Mouse (Mus musculus) midbrain, embryonic 15.5 days (tissue): Measurements from ENCODE around the gene Atp6v0e2. TPM values are rescaled to one million over a fixed set of nuclear protein-coding genes. Genes with fewer than 3 reads are reported as not detected.

Source experiments
- ATAC-seq: fragments of 200-750 bp; cut with Nextera tagmentation; replicated peaks from 2 replicates; pipeline ENCODE4 v1.8.0; 2017; ENCODE audit warnings: moderate TSS enrichment
- H3K27ac ChIP-seq: fragments of 300-500 bp; sonication (generic); 2 replicates; pipeline ENCODE4 v1.5.1; 2015; ENCODE audit warnings: mild to moderate bottlenecking, inconsistent platforms
- H3K27me3 ChIP-seq: fragments of 300-500 bp; sonication (generic); replicated peaks from 2 replicates; pipeline ENCODE4 v1.6.1; 2015; ENCODE audit warnings: inconsistent platforms
- H3K36me3 ChIP-seq: fragments of 300-500 bp; sonication (generic); replicated peaks from 2 replicates; pipeline ENCODE4 v1.6.1; 2015; ENCODE audit warnings: inconsistent platforms
- H3K4me1 ChIP-seq: fragments of 300-500 bp; sonication (generic); 2 replicates; pipeline ENCODE4 v1.6.1; 2015; ENCODE audit warnings: inconsistent platforms
- H3K4me2 ChIP-seq: fragments of 300-500 bp; sonication (generic); 2 replicates; pipeline ENCODE4 v1.6.1; 2015; ENCODE audit warnings: inconsistent platforms, mild to moderate bottlenecking, moderate library complexity
- H3K4me3 ChIP-seq: fragments of 300-500 bp; sonication (generic); 2 replicates; pipeline ENCODE4 v1.5.1; 2015; ENCODE audit warnings: mild to moderate bottlenecking, inconsistent platforms
- H3K9ac ChIP-seq: fragments of 300-500 bp; sonication (generic); 2 replicates; pipeline ENCODE4 v1.6.1; 2015; ENCODE audit warnings: mild to moderate bottlenecking, inconsistent platforms
- H3K9me3 ChIP-seq: fragments of 300-500 bp; sonication (generic); 2 replicates; pipeline ENCODE4 v1.6.1; 2016; ENCODE audit warnings: inconsistent platforms
- WGBS: fragments of 180-500 bp; shearing (Covaris S2); methylation state at CpG from one replicate; pipeline ENCODE4 v1.1.7; 2015; ENCODE audit warnings: mixed read lengths; 5-methylcytosine and 5-hydroxymethylcytosine counted together
- polyA plus RNA-seq: library from polyadenylated mRNA; unstranded; fragments of >200 nt; fragmentation: Nextera tagmentation; extraction: Ambion mirVana; gene quantifications from 2 replicates; pipeline ENCODE4 v1.2.1, GENCODE M21; 2015

The Atp6v0e2 gene
- polyA plus RNA-seq, 1 experiment from 2014 or later, result 292 TPM

DNA sequence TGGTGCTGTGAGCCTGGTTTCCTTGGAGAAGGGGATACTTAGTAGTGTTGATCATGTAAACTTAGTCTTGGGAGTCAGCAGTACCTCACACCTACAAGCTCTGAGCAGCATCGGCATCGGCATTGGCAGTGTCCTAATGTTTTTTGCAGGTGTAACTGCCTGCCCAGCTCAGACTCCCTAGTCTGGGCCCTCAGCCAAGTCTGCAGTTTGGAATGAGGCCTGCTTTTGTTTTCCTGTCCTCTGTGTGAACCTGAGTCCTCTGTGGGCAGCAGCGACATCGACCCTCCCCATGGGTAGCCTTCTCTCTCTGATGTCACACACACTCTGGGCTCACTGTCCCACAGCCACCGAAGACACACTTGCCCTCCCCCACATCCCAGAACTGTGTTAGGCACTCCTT, 28.9 kb downstream of the Atp6v0e2 start:
- H3K27ac ChIP-seq, result no peak overlapping the region
- ATAC-seq, result no peak; the same call in 1 of the 2 replicates
- 0 out of 2 replicates have a peak, but pooled peaks cover 17% of the 10 kb centered on the region for H3K36me3 ChIP-seq
- H3K27me3 ChIP-seq, result no peaks in the 10 kb centered on the region
- H3K9ac ChIP-seq, result no peak overlapping the region
- H3K4me1 ChIP-seq, result no peaks in the 10 kb centered on the region
- WGBS, result 64% methylated on average over 5 of the region's 5 CpGs
- H3K9me3 ChIP-seq, result no peaks in the 10 kb centered on the region
- no peak overlapping the region for H3K4me3 ChIP-seq
- H3K4me2 ChIP-seq, result no peak overlapping the region

DNA sequence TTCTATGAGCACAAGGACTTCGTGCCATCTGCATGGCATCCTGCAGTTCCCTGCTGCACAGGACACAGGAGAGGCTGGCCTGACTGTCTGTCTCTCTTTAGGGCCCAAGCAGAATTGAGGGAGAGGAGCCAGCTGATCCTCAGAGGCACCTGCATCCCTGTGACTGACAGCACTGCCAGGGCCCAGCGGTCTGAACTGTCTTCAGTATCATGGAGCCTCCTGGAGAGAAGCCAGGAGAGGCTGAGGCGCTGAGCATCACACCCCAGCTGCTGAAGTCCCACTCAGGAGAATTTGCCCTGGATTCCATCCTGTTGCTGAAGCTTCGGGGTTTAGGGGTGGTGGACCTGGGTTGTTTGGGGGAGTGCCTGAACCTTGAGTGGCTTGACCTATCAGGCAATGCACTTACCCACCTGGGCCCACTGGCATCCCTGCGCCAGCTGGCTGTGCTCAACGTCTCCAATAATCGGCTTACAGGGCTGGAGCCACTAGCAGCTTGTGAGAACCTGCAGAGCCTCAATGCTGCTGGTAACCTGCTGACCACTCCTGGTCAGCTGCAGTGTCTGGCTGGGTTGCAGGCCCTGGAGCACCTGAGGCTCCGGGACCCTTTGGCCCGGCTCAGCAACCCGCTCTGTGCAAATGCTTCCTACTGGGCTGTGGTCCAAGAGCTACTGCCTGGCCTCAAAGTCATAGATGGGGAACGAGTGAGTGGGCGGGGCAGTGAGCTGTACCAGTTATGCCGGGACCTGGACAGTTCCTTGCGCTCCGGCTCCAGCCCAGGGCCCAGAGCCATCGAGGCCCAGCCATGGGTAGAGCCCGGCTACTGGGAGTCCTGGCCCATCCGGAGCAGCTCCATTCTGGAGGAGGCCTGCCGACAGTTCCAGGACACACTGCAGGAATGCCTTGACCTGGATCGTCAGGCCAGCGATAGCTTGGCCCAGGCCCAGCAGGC, 30.9 kb downstream of the Atp6v0e2 start:
- Histone ChIP-seq H3K27me3 (no peaks in the 10 kb centered on the region), H3K27ac (no peak overlapping the region), H3K4me1 (no peaks in the 10 kb centered on the region), H3K36me3 (0 out of 2 replicates have a peak, but pooled peaks cover 17% of the 10 kb centered on the region), H3K4me2 (no peak overlapping the region), H3K4me3 (no peak overlapping the region), H3K9me3 (no peaks in the 10 kb centered on the region), H3K9ac (no peak overlapping the region)
- ATAC-seq, result 0 out of 2 replicates have a peak, but pooled peaks have one; percentile 37
- 84% methylated on average over 21 of the region's 21 CpGs for WGBS

DNA sequence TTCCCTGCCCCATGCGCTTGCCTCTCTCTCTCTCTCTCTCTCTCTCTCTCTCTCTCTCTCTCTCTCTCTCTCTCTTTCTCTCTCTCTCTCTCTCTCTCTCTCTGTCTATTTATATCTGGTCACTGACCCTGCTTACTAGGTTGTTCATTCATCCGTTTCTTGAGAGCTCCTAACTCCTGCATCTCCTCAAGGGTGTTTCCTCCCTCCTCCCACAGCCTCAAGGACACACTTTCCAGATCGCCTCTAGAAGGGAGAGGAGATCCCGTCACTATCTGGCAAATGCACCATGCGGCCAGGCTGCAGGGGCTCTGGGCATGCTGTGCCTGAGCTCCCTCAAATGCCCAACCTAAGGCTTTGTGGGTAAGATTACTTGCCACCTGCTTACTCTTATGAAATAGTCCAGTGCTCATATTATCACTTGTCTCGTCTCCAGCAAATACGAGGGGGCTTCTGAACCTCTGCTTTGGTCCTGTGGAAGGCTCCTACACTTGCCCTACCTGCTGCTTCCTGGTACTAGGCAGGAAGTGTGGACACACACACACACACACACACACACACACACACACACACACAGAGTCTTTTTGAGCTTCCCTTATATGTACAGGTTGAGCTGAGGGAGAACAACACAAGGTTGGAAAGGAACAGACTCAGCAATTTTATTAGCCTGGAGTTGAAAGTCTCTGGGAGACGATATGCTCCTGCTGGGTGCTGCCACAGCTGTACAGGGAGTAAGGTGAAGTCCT, 31.8 kb downstream of the Atp6v0e2 start:
- Histone ChIP-seq H3K27me3 (no peaks in the 10 kb centered on the region), H3K36me3 (0 out of 2 replicates have a peak, but pooled peaks cover 17% of the 10 kb centered on the region), H3K4me3 (no peak overlapping the region), H3K9ac (no peak overlapping the region), H3K9me3 (no peaks in the 10 kb centered on the region), H3K4me1 (no peaks in the 10 kb centered on the region), H3K27ac (no peak overlapping the region), H3K4me2 (no peak overlapping the region)
- no peak for ATAC-seq
- 87% methylated on average over 8 of the region's 8 CpGs for WGBS

DNA sequence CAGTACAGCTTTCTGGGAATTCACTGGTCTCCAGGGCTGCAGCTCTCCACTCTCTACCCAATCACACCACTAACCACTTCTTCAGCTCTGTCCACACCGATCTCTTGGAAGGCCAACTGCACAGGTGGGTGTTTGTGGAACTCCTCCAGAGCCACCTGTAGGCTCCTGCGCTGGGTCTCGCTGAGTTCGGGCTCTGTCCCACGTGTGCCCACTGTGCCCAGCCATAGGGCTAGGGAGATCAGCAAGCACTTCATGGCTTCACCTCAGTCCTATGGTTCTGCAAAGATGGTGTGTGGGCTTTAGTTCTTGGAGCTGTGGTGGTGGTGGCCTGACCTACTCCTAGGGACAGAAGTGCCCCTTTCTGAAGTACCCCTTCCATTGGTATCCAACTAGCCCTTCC, 34.6 kb downstream of the Atp6v0e2 start:
- Histone ChIP-seq H3K36me3 (0 out of 2 replicates have a peak, but pooled peaks cover 8% of the 10 kb centered on the region), H3K27ac (no peak overlapping the region), H3K4me3 (no peak overlapping the region), H3K4me2 (no peak overlapping the region), H3K4me1 (no peaks in the 10 kb centered on the region), H3K9me3 (no peaks in the 10 kb centered on the region), H3K9ac (no peak overlapping the region), H3K27me3 (no peaks in the 10 kb centered on the region)
- no peak for ATAC-seq
- 91% methylated on average over 5 of the region's 5 CpGs for WGBS

DNA sequence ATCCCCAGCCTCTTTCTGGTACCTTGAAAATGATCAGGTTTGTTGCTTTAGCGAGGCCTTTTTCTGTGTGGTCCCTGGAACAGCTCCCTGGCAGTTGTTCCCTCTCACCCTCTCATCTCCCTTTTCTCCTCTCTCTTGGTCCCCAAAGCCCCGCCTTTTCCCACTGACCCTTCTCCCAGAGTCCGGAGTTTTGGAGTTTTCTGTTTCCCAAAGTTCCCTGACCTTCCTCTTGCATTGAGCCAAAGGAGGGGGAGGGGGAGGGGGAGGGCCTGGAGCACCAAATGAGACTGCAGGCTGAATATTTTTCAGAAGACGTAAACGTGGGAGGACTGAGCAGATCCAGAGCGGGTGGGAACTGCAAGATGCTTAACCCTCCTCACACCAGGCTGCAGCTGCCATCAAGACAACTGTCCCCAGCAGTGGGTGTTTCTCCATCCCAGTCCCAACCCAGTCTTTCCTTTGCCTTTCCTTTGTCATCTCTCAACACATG, 35.2 kb downstream of the Atp6v0e2 start, which contains the start of gene Rarres2:
Gene Rarres2, minus strand, starts transcription at position 218 of the 490 bp plus-strand sequence.
- Histone ChIP-seq H3K4me2 (no peak within 1 kb of the TSS), H3K36me3 (0 out of 2 replicates have a peak, but pooled peaks cover 8% of the 10 kb centered on the region), H3K9me3 (no peaks in the 10 kb centered on the region), H3K9ac (no peak within 1 kb of the TSS), H3K4me3 (no peak within 1 kb of the TSS), H3K27ac (no peak within 1 kb of the TSS), H3K27me3 (no peaks in the 10 kb centered on the region), H3K4me1 (no peaks in the 10 kb centered on the region)
- ATAC-seq, result no peak
- WGBS, result 40% methylated on average over 6 of the region's 6 CpGs

DNA sequence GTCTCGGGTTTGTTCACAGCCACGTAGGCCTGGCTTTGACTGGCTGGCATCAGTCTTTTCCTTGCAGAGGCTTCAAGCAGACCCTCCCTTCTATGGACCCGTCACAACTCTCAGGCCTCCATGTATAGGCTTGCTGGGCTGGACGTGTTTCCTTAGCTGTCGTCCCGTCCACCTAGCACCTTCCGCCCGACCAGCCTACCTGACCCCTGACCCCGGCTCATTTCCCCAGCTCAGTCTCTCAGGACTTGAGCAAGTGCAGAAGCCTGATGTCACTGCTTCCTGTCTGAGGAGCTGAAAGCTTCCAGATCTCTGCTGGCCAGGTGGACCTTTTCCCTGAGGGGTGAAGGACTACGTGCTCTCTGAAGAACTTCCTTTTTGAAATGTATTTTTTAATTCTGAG, 35.9 kb downstream of the Atp6v0e2 start:
- no peak for ATAC-seq
- H3K9ac ChIP-seq, result no peak overlapping the region
- H3K9me3 ChIP-seq, result no peaks in the 10 kb centered on the region
- no peaks in the 10 kb centered on the region for H3K4me1 ChIP-seq
- no peak overlapping the region for H3K27ac ChIP-seq
- H3K27me3 ChIP-seq, result no peaks in the 10 kb centered on the region
- no peak overlapping the region for H3K4me3 ChIP-seq
- H3K36me3 ChIP-seq, result 0 out of 2 replicates have a peak, but pooled peaks cover 8% of the 10 kb centered on the region
- H3K4me2 ChIP-seq, result no peak overlapping the region
- 78% methylated on average over 10 of the region's 10 CpGs for WGBS

DNA sequence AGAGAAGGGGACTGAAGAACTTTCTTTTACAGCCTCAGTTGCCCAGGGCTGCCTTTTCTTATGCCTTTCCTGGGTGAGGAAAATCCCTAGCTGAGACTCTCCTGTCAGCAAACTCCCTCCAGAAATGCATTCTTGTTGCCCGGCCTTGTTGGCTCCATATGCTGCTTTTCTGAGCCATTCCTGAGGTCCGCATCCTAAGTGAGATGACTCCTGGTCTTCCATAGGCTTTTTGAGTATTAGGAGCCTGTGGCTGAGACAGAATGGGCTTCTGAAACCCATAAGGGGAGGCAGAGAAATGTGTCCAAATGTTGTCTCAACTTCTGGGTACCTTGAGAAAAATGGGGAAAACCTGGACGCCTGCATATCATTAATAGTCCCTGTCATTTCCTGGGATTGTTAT, 36.6 kb downstream of the Atp6v0e2 start:
- no peak overlapping the region for H3K9ac ChIP-seq
- H3K4me2 ChIP-seq, result no peak overlapping the region
- H3K4me1 ChIP-seq, result no peaks in the 10 kb centered on the region
- no peak for ATAC-seq
- H3K9me3 ChIP-seq, result no peaks in the 10 kb centered on the region
- no peak overlapping the region for H3K4me3 ChIP-seq
- no peak overlapping the region for H3K27ac ChIP-seq
- no peaks in the 10 kb centered on the region for H3K27me3 ChIP-seq
- WGBS, result 80% methylated on average over 3 of the region's 3 CpGs
- 0 out of 2 replicates have a peak, but pooled peaks cover 8% of the 10 kb centered on the region for H3K36me3 ChIP-seq

DNA sequence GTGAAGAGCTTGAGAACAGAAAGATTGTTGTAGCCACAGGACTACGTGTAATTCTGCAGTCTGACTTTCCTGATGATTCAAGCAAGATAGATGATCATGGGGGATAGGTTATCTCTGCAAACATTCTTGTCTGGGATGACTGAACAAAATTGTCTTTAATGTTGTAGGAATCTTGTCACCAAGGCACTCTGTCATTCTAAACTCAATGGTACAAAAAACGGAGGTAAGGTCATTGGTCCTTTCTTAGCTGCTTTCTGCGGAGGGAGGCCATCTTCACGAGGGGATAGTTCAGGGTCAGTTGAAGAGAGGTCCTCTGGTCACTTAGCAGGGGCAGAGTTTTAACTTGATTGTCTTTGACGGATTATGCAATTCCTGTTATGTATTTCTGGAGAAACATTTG, 41.3 kb downstream of the Atp6v0e2 start:
- H3K27me3 ChIP-seq, result no peaks in the 10 kb centered on the region
- ATAC-seq, result no peak
- WGBS, result 68% methylated on average over 5 of the region's 5 CpGs
- no peaks in the 10 kb centered on the region for H3K9me3 ChIP-seq
- no peaks in the 10 kb centered on the region for H3K36me3 ChIP-seq
- no peaks in the 10 kb centered on the region for H3K4me1 ChIP-seq
- no peak overlapping the region for H3K4me3 ChIP-seq
- H3K4me2 ChIP-seq, result no peak overlapping the region
- H3K9ac ChIP-seq, result no peak overlapping the region
- H3K27ac ChIP-seq, result no peak overlapping the region

DNA sequence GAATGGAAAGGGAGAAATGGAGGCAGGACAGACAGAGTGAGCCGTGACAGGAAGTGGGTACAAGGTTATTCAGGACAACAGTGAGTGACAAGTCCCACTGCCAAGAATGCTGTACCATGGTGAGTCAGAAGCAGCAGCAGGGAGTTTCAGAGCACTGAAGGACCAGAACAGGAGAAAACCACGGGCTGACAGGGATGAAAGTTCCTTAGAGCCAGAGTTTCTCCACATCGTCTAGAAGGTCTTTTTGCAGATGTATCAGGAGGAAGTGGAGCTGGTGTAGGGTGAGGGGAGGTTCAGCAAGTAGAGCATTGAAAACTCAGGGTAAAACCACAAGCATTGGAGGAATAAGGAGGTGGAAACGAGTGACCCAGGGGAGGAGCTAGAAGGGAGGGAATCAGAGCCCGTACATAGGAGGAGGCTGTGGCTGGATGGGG, 41.8 kb downstream of the Atp6v0e2 start:
- Histone ChIP-seq H3K36me3 (no peaks in the 10 kb centered on the region), H3K9ac (no peak overlapping the region), H3K27me3 (no peaks in the 10 kb centered on the region), H3K4me1 (no peaks in the 10 kb centered on the region), H3K9me3 (no peaks in the 10 kb centered on the region), H3K4me2 (no peak overlapping the region), H3K27ac (no peak overlapping the region), H3K4me3 (no peak overlapping the region)
- 48% methylated on average over 5 of the region's 5 CpGs for WGBS
- ATAC-seq, result no peak

DNA sequence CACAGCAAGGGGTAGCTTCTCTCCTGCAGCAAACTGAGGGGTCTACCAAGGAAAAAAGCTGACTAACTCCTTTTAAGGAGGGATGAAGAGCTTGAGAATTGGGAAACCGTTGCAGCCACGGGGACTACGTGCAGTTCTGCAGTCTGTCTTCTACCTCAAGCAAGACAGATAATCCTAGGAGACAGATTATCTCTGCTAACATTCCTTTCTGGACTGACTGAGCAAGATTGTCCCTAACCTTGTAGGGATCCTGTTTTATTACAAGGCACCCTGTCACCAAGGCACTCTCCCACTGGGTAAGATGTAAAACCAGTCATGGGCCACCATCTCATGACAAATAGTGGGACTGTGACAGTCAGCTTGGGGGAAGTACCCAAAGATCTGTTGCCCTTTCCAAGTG, 43.8 kb downstream of the Atp6v0e2 start:
- Histone ChIP-seq H3K36me3 (no peaks in the 10 kb centered on the region), H3K27ac (no peak overlapping the region), H3K9ac (no peak overlapping the region), H3K4me1 (no peaks in the 10 kb centered on the region), H3K4me3 (no peak overlapping the region), H3K9me3 (no peaks in the 10 kb centered on the region), H3K27me3 (no peaks in the 10 kb centered on the region), H3K4me2 (no peak overlapping the region)
- WGBS, result 28% methylated on average over 3 of the region's 3 CpGs
- no peak for ATAC-seq

DNA sequence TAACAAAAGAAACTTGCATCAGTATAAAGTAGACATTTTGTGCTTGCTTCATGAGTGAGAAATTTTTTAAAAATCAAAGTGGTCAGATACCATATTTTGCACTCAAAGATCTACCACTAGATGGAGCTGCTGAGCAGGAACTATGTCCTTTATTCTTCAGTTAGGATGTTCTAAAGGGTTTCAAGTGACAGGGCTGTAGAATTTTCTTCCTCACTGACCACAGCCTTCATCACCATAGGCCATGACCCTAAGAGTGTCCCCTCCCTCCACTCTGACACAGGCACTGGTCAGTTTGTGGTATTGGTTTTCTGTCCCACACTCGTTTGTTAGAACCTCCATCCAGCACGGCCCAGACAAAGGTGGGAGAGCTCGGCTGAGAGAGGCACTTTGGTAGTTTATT, 44.6 kb downstream of the Atp6v0e2 start:
- Histone ChIP-seq H3K4me1 (no peaks in the 10 kb centered on the region), H3K4me2 (no peak overlapping the region), H3K9me3 (no peaks in the 10 kb centered on the region), H3K27me3 (no peaks in the 10 kb centered on the region), H3K27ac (no peak overlapping the region), H3K9ac (no peak overlapping the region), H3K4me3 (no peak overlapping the region), H3K36me3 (no peaks in the 10 kb centered on the region)
- WGBS, result 79% methylated on average over 3 of the region's 3 CpGs
- ATAC-seq, result 0 out of 2 replicates have a peak, but pooled peaks have one; percentile 30

DNA sequence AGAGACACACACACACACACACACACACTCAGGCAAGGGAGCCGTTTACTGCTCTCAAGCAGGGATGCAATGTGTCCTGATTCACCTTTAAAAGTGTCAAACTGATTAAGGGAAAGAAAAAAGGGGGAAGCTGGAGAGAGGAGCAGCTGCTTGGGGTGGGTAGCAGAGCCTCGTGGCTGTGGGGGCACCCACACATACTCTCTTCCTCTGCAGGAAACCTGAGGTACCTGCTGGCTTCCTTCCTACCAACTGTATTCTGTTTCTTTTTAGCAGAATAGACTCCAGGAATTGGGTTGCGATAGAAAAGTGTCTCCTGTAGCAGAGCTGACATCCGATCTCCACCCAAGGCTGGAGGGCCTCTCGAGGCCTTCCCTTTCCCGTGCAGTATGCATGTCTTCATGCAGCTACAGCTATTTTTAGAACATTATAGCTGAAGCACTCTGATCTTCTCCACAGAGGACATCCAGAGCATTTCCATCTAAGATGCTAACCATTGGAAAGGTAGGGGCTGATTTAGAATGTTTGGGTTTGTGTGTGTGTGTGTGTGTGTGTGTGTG, 51.9 kb downstream of the Atp6v0e2 start, which contains the start of gene Gm45021:
Gene Gm45021, plus strand, starts transcription at position 417 of the 557 bp plus-strand sequence.
- Histone ChIP-seq H3K4me1 (peaks cover 6% of the 10 kb centered on the region), H3K36me3 (no peaks in the 10 kb centered on the region), H3K27me3 (no peaks in the 10 kb centered on the region), H3K4me3 (no peak within 1 kb of the TSS), H3K27ac (no peak within 1 kb of the TSS), H3K9ac (no peak within 1 kb of the TSS), H3K9me3 (no peaks in the 10 kb centered on the region), H3K4me2 (no peak within 1 kb of the TSS)
- ATAC-seq, result no peak
- 79% methylated on average over 6 of the region's 6 CpGs for WGBS
